Mouse (Mus musculus) midbrain, embryonic 14.5 days (tissue): ENCODE data around the gene Ins2. TPM values are rescaled to one million over a fixed set of nuclear protein-coding genes. Genes with fewer than 3 reads are reported as not detected.

Experiments used
- ATAC-seq: fragments of 200-750 bp; cut with Nextera tagmentation; 2 replicates; pipeline ENCODE4 v1.8.0; 2017; ENCODE audit warnings: moderate number of reproducible peaks, moderate library complexity; ENCODE audit not compliant: low FRiP score, low TSS enrichment
- DNase-seq: peaks from one replicate; pipeline ENCODE4 v3.0.0-alpha.2; 2015
- H3K27ac ChIP-seq: fragments of 300-500 bp; sonication (generic); replicated peaks from 2 replicates; pipeline ENCODE4 v1.5.1; 2014; ENCODE audit warnings: mild to moderate bottlenecking, low read depth, low read length, moderate library complexity
- H3K27me3 ChIP-seq: fragments of 300-500 bp; sonication (generic); 2 replicates; pipeline ENCODE4 v1.6.1; 2014; ENCODE audit warnings: low read length, control low read depth, mixed read lengths; ENCODE audit not compliant: control insufficient read depth, insufficient read depth
- H3K36me3 ChIP-seq: fragments of 300-500 bp; sonication (generic); 2 replicates; pipeline ENCODE4 v1.6.1; 2014; ENCODE audit warnings: low read length, control low read depth; ENCODE audit not compliant: control insufficient read depth, insufficient read depth
- H3K4me1 ChIP-seq: fragments of 300-500 bp; sonication (generic); 2 replicates; pipeline ENCODE4 v1.6.1; 2014; ENCODE audit warnings: mild to moderate bottlenecking, antibody characterized with exemption, low read length, control low read depth; ENCODE audit not compliant: control insufficient read depth, insufficient read depth
- H3K4me2 ChIP-seq: fragments of 300-500 bp; sonication (generic); 2 replicates; pipeline ENCODE4 v1.6.1; 2014; ENCODE audit warnings: mild to moderate bottlenecking, low read length, moderate library complexity
- H3K4me3 ChIP-seq: fragments of 300-500 bp; sonication (generic); replicated peaks from 2 replicates; pipeline ENCODE4 v1.5.1; 2014; ENCODE audit warnings: low read depth, low read length
- H3K9ac ChIP-seq: fragments of 300-500 bp; sonication (generic); replicated peaks from 2 replicates; pipeline ENCODE4 v1.6.1; 2014; ENCODE audit warnings: mild to moderate bottlenecking, low read length, moderate library complexity
- H3K9me3 ChIP-seq: fragments of 300-500 bp; sonication (generic); 2 replicates; pipeline ENCODE4 v1.6.1; 2016; ENCODE audit warnings: low read length, control low read depth, mixed read lengths; ENCODE audit not compliant: control insufficient read depth
- WGBS: fragments of 180-500 bp; shearing (Covaris S2); extraction: QIAGEN DNeasy Blood & Tissue Kit; methylation state at CpG from one replicate; pipeline ENCODE4 v1.1.7; 2014; 5-methylcytosine and 5-hydroxymethylcytosine counted together
- microRNA counts: library from miRNA; unstranded; fragments of <30 nt; microRNA quantifications from one replicate; lab custom pipeline; 2016
- microRNA-seq: library from miRNA; unstranded; fragments of <30 nt; microRNA quantifications from one replicate; pipeline ENCODE4, GENCODE M21; 2016
- polyA plus RNA-seq: library from polyadenylated mRNA; unstranded; fragments of >200 nt; fragmentation: Nextera tagmentation; extraction: Ambion mirVana; gene quantifications from 2 replicates; pipeline ENCODE4 v1.2.1, GENCODE M21; 2014

Gene Ins2
- polyA plus RNA-seq, 1 experiment from 2014 or later, result not detected

- H3K9ac ChIP-seq, result no peak overlapping the region
- no peaks in the 10 kb centered on the region for H3K27me3 ChIP-seq
- no peaks in the 10 kb centered on the region for H3K36me3 ChIP-seq
- ATAC-seq (no peak), DNase-seq (no peak)
- no peaks in the 10 kb centered on the region for H3K4me1 ChIP-seq
- WGBS, result 40% methylated on average over 6 of the region's 6 CpGs
- no peak overlapping the region for H3K4me3 ChIP-seq
- no peak overlapping the region for H3K4me2 ChIP-seq
- no peaks in the 10 kb centered on the region for H3K9me3 ChIP-seq
- H3K27ac ChIP-seq, result no peak overlapping the region
These were observed 96.5 kb downstream of the Ins2 start for GRCm38 (mm10) chr7:142646676-142647075.

- Histone ChIP-seq H3K4me2 (no peak overlapping the region), H3K27me3 (no peaks in the 10 kb centered on the region), H3K9ac (no peak overlapping the region), H3K36me3 (no peaks in the 10 kb centered on the region), H3K27ac (no peak overlapping the region), H3K4me1 (no peaks in the 10 kb centered on the region), H3K9me3 (no peaks in the 10 kb centered on the region), H3K4me3 (no peak overlapping the region)
- ATAC-seq (no peak), DNase-seq (no peak)
- 61% methylated on average over 5 of the region's 5 CpGs for WGBS
These were observed 98.1 kb downstream of the Ins2 start for GRCm38 (mm10) chr7:142645045-142645444.

GRCm38 (mm10) chr7:142636178-142636577, 107.0 kb downstream of the Ins2 start:
- Histone ChIP-seq H3K4me2 (no peak overlapping the region), H3K4me1 (0 out of 2 replicates have a peak, but pooled peaks cover 3% of the 10 kb centered on the region), H3K27me3 (no peaks in the 10 kb centered on the region), H3K4me3 (no peak overlapping the region), H3K9ac (no peak overlapping the region), H3K27ac (no peak overlapping the region), H3K9me3 (no peaks in the 10 kb centered on the region), H3K36me3 (no peaks in the 10 kb centered on the region)
- no peak for ATAC-seq
- no peak for DNase-seq

- H3K27ac ChIP-seq, result no peak overlapping the region
- 88% methylated on average over 10 of the region's 10 CpGs for WGBS
- H3K4me2 ChIP-seq, result no peak overlapping the region
- no peaks in the 10 kb centered on the region for H3K9me3 ChIP-seq
- no peaks in the 10 kb centered on the region for H3K27me3 ChIP-seq
- no peak overlapping the region for H3K4me3 ChIP-seq
- no peak for DNase-seq
- H3K36me3 ChIP-seq, result no peaks in the 10 kb centered on the region
- ATAC-seq, result no peak
- H3K4me1 ChIP-seq, result no peaks in the 10 kb centered on the region
- H3K9ac ChIP-seq, result no peak overlapping the region
These were observed 112.5 kb downstream of the Ins2 start for GRCm38 (mm10) chr7:142630691-142631090.

GRCm38 (mm10) chr7:142629806-142630205, 113.4 kb downstream of the Ins2 start:
- no peak overlapping the region for H3K4me3 ChIP-seq
- H3K4me2 ChIP-seq, result no peak overlapping the region
- WGBS, result 82% methylated on average over 6 of the region's 6 CpGs
- no peaks in the 10 kb centered on the region for H3K4me1 ChIP-seq
- no peaks in the 10 kb centered on the region for H3K36me3 ChIP-seq
- ATAC-seq (no peak), DNase-seq (no peak)
- H3K9me3 ChIP-seq, result no peaks in the 10 kb centered on the region
- H3K27me3 ChIP-seq, result no peaks in the 10 kb centered on the region
- H3K9ac ChIP-seq, result no peak overlapping the region
- no peak overlapping the region for H3K27ac ChIP-seq

MicroRNAs encoded within 50 kb of the gene (microRNA counts, 519-probe panel; counts per million panel counts)
- not detected for microRNA mmu-miR-483 (lab: Ali Mortazavi, UCI)

Small RNAs within 50 kb of the gene (microRNA-seq; reads per million reads assigned to microRNA genes)
- gene Mir483, result 148 reads per million, percentile 60 among the genes with 10 or more reads in this experiment

Other genes with a start within 250 kb of the Ins2 start
- 1.1 TPM in 1 of 2 replicates, not detected in the other for gene Tnnt3, start 244.5 kb downstream of the Ins2 start, polyA plus RNA-seq
- 11.9 and 23.9 TPM in 2 replicates for gene Mrpl23, start 210.7 kb downstream of the Ins2 start, polyA plus RNA-seq
- 19.1 and 102 TPM in 2 replicates for gene Igf2, start 76.6 kb downstream of the Ins2 start, polyA plus RNA-seq
- 0.04 TPM in 1 of 2 replicates, not detected in the other for gene Gm49394, start 73.4 kb downstream of the Ins2 start, polyA plus RNA-seq
- 25.9 and 34.2 TPM in 2 replicates for gene Th, start 187.7 kb upstream of the Ins2 start, polyA plus RNA-seq
- gene Ascl2, start 225.9 kb upstream of the Ins2 start, polyA plus RNA-seq, result 0.47 and 0.61 TPM in 2 replicates